Mouse (Mus musculus) testis, adult 2 months (tissue): ENCODE data around the gene Krt81. TPM values are rescaled to one million over a fixed set of nuclear protein-coding genes. Genes with fewer than 3 reads are reported as not detected.
A peak's percentile ranks its signal among the peaks of the same experiment; 100 is the strongest.

Experiments used
- H3K27ac ChIP-seq: fragments of 200-500 bp; 2 replicates; pipeline ENCODE4 v1.5.1; 2012; ENCODE audit warnings: low read depth, low read length; ENCODE audit not compliant: control insufficient read depth, insufficient read depth
- H3K27me3 ChIP-seq: fragments of 200-500 bp; 2 replicates; pipeline ENCODE4 v1.6.1; 2012; ENCODE audit warnings: mild to moderate bottlenecking, low read length, moderate library complexity; ENCODE audit not compliant: control insufficient read depth, insufficient read depth
- H3K36me3 ChIP-seq: fragments of 200-500 bp; 2 replicates; pipeline ENCODE4 v1.6.1; 2012; ENCODE audit warnings: mild to moderate bottlenecking, low read length; ENCODE audit not compliant: control insufficient read depth, insufficient read depth
- H3K4me1 ChIP-seq: fragments of 200-500 bp; 2 replicates; pipeline ENCODE4 v1.6.1; 2012; ENCODE audit warnings: low read length; ENCODE audit not compliant: control insufficient read depth, insufficient read depth
- H3K4me3 ChIP-seq: fragments of 200-500 bp; 2 replicates; pipeline ENCODE4 v1.5.1; 2012; ENCODE audit warnings: low read depth, mild to moderate bottlenecking, low read length, moderate library complexity, mixed read lengths; ENCODE audit not compliant: control insufficient read depth
- CTCF ChIP-seq: fragments of 200-500 bp; IDR thresholded peaks from 2 replicates; pipeline ENCODE4 v1.5.1; 2012; ENCODE audit warnings: low read depth, mild to moderate bottlenecking, inconsistent platforms, low read length, moderate library complexity; ENCODE audit not compliant: control insufficient read depth, insufficient read depth, insufficient replicate concordance
- POLR2A ChIP-seq: fragments of 200-500 bp; IDR thresholded peaks from 2 replicates; pipeline ENCODE4 v1.6.1; 2012; ENCODE audit warnings: low read depth, mild to moderate bottlenecking, inconsistent platforms, low read length, moderate library complexity; ENCODE audit not compliant: control insufficient read depth
- polyA plus RNA-seq: library from polyadenylated mRNA; depleted of rRNA; stranded (reverse); fragments of >200 nt; gene quantifications from 2 replicates; pipeline ENCODE4 v1.2.3, GENCODE M21; 2012

Gene Krt81
- polyA plus RNA-seq, 1 experiment, result not detected

GRCm38 (mm10) chr15:101472952-101473528 is 9.5 kb upstream of the Krt81 start, which contains the start of gene Krt86:
Krt86 (plus strand) TSS chr15:101473478.
- H3K27me3 ChIP-seq, result no peaks in the 10 kb centered on the region
- no peaks in the 10 kb centered on the region for H3K36me3 ChIP-seq
- TF ChIP-seq CTCF (no peak), POLR2A (no peak)
- no peak within 1 kb of the TSS for H3K4me3 ChIP-seq
- H3K27ac ChIP-seq, result no peak within 1 kb of the TSS
- no peaks in the 10 kb centered on the region for H3K4me1 ChIP-seq

- Histone ChIP-seq H3K4me1 (no peaks in the 10 kb centered on the region), H3K27ac (no peak overlapping the region), H3K4me3 (no peak overlapping the region), H3K36me3 (no peaks in the 10 kb centered on the region), H3K27me3 (no peaks in the 10 kb centered on the region)
- TF ChIP-seq POLR2A (no peak), CTCF (no peak)
Measured at GRCm38 (mm10) chr15:101469093-101469492, 5.5 kb upstream of the Krt81 start.

- Histone ChIP-seq H3K27me3 (no peaks in the 10 kb centered on the region), H3K36me3 (no peaks in the 10 kb centered on the region), H3K4me3 (no peak overlapping the region), H3K4me1 (peaks cover 3% of the 10 kb centered on the region), H3K27ac (no peak overlapping the region)
- TF ChIP-seq POLR2A (no peak), CTCF (peak; percentile 45; the same call in 1 of the 2 replicates)
Measured at GRCm38 (mm10) chr15:101459283-101459682, 4.3 kb downstream of the Krt81 start.

- Histone ChIP-seq H3K36me3 (no peaks in the 10 kb centered on the region), H3K4me1 (no peaks in the 10 kb centered on the region; the same call in 1 of the 2 replicates), H3K27ac (no peak overlapping the region), H3K4me3 (no peak overlapping the region), H3K27me3 (no peaks in the 10 kb centered on the region)
- TF ChIP-seq CTCF, result no peak
- no peak for TF ChIP-seq POLR2A
Measured at GRCm38 (mm10) chr15:101458361-101458930, 5.1 kb downstream of the Krt81 start.

- Histone ChIP-seq H3K27me3 (no peaks in the 10 kb centered on the region), H3K36me3 (no peaks in the 10 kb centered on the region), H3K4me3 (no peak overlapping the region), H3K27ac (no peak overlapping the region), H3K4me1 (peaks cover 2% of the 10 kb centered on the region; the same call in 1 of the 2 replicates)
- TF ChIP-seq CTCF, result no peak
- no peak for TF ChIP-seq POLR2A
Measured at GRCm38 (mm10) chr15:101455891-101456290, 7.7 kb downstream of the Krt81 start.

GRCm38 (mm10) chr15:101455292-101455691 is 8.3 kb downstream of the Krt81 start:
- TF ChIP-seq CTCF (no peak), POLR2A (no peak)
- Histone ChIP-seq H3K4me1 (peaks cover 2% of the 10 kb centered on the region; the same call in 1 of the 2 replicates), H3K4me3 (no peak overlapping the region), H3K36me3 (no peaks in the 10 kb centered on the region), H3K27me3 (no peaks in the 10 kb centered on the region), H3K27ac (no peak overlapping the region)

GRCm38 (mm10) chr15:101454774-101455173 is 8.8 kb downstream of the Krt81 start:
- no peak overlapping the region for H3K27ac ChIP-seq
- H3K36me3 ChIP-seq, result no peaks in the 10 kb centered on the region
- H3K4me1 ChIP-seq, result peaks cover 2% of the 10 kb centered on the region; the same call in 1 of the 2 replicates
- TF ChIP-seq POLR2A, result no peak
- no peak for TF ChIP-seq CTCF
- H3K27me3 ChIP-seq, result no peaks in the 10 kb centered on the region
- H3K4me3 ChIP-seq, result no peak overlapping the region

- TF ChIP-seq CTCF, result peak; percentile 81; the same call in 1 of the 2 replicates
- TF ChIP-seq POLR2A, result no peak
- Histone ChIP-seq H3K27me3 (no peaks in the 10 kb centered on the region), H3K4me1 (peaks cover 2% of the 10 kb centered on the region; the same call in 1 of the 2 replicates), H3K4me3 (no peak overlapping the region), H3K27ac (no peak overlapping the region), H3K36me3 (no peaks in the 10 kb centered on the region)
Measured at GRCm38 (mm10) chr15:101453093-101453736, 10.3 kb downstream of the Krt81 start.
